Comparison of ENCODE assay signal across 9 mouse cellular contexts in genomic region chr10:79824413-79824812, GRCm38 (mm10). TPM values are rescaled to one million over a fixed set of nuclear protein-coding genes. Genes with fewer than 3 reads are reported as not detected.
DNase-seq lines count a peak whose midpoint lies in the region; ATAC-seq and TF ChIP-seq lines count a peak whose summit lies in the region.
"Had no signal": no experiment of that assay in that cellular context is flagged by ENCODE, and none has a peak within 500 bp of the region (broad histone marks: within the 10 kb centered on the region; RNA-seq: fewer than 3 reads in every experiment).

No protein-coding gene starts in this region.

- no peak for TF ChIP-seq CTCF in MEL (IDR thresholded peaks at IDR 0.05 in 2 of 3, conservative IDR thresholded peaks at IDR 0.05 in 1 of 3; ENCODE audit: control insufficient read depth in 1 of 3, insufficient read depth in 1 of 3, low read depth in 2 of 3, low read length in 3 of 3, poor library complexity in 1 of 3, severe bottlenecking in 1 of 3)

- H3K9ac ChIP-seq in MEL (ENCODE audit: control insufficient read depth, low read depth, low read length, poor library complexity, severe bottlenecking): no peak overlapping the region
- H3K9ac ChIP-seq in heart, embryonic 16.5 days (ENCODE audit: low read length): peak overlapping the region; percentile 39; the same call in 1 of the 2 replicates
- H3K9ac ChIP-seq: embryonic facial prominence, embryonic 15.5 days had no signal

- H3K9me3 ChIP-seq in heart, embryonic 10.5 days: no peaks in the 10 kb centered on the region
- no peaks in the 10 kb centered on the region for H3K9me3 ChIP-seq in MEL (replicated peaks; ENCODE audit: insufficient read depth, low read length)
- no peaks in the 10 kb centered on the region for H3K9me3 ChIP-seq in heart, embryonic 16.5 days (replicated peaks; ENCODE audit: control insufficient read depth, low read length)
- H3K9me3 ChIP-seq: embryonic facial prominence, embryonic 15.5 days had no signal

- no peak for DNase-seq in heart, embryonic 10.5 days (ENCODE audit: low spot score)
- DNase-seq in heart, postnatal 4 days: no peak
- peak; percentile 45 for DNase-seq in MEL (ENCODE audit: low read depth, low spot score)
- peak; percentile 42 for DNase-seq in lung, postnatal 14 days
- DNase-seq in urinary bladder, postnatal 10 days (ENCODE audit: low spot score): no peak
- no peak for DNase-seq in right cerebral cortex, postnatal 14 days

- H3K79me2 ChIP-seq in MEL (ENCODE audit: control insufficient read depth, insufficient read depth, low read length, poor library complexity): no peaks in the 10 kb centered on the region

- peaks cover 9% of the 10 kb centered on the region for H3K36me3 ChIP-seq in heart, embryonic 10.5 days
- H3K36me3 ChIP-seq in MEL (ENCODE audit: control insufficient read depth in 1 of 2, insufficient read depth in 2 of 2, low read length in 2 of 2): no peaks in the 10 kb centered on the region
- no peaks in the 10 kb centered on the region; the same call in 1 of the 2 replicates for H3K36me3 ChIP-seq in heart, embryonic 16.5 days (ENCODE audit: control insufficient read depth, insufficient read depth)

- no peak for TF ChIP-seq POLR2A in MEL (IDR thresholded peaks at IDR 0.05; ENCODE audit: control insufficient read depth in 1 of 2, insufficient read depth in 1 of 2, low read depth in 1 of 2, low read length in 2 of 2, poor library complexity in 1 of 2)

- H3K4me1 ChIP-seq in heart, embryonic 10.5 days: peaks cover 32% of the 10 kb centered on the region
- peaks cover 0 to 14% of the 10 kb centered on the region in 2 experiments; a peak in 2 of 4 replicates for H3K4me1 ChIP-seq in MEL (ENCODE audit: control insufficient read depth in 1 of 2, insufficient read depth in 2 of 2, low read length in 2 of 2)
- H3K4me1 ChIP-seq in heart, embryonic 16.5 days (ENCODE audit: control insufficient read depth, insufficient read depth, low read length): peaks cover 9% of the 10 kb centered on the region

- H3K4me3 ChIP-seq in heart, embryonic 10.5 days: no peak overlapping the region
- peak overlapping the region; percentile 31 to 59 for H3K4me3 ChIP-seq in MEL (ENCODE audit: control insufficient read depth in 1 of 2, insufficient read depth in 1 of 2, low read depth in 2 of 2, low read length in 2 of 2)
- H3K4me3 ChIP-seq in heart, embryonic 16.5 days (ENCODE audit: low read length): no peak overlapping the region; the same call in 1 of the 2 replicates
- H3K4me3 ChIP-seq: embryonic facial prominence, embryonic 15.5 days had no signal

- TF ChIP-seq EP300 in MEL (IDR thresholded peaks at IDR 0.05; ENCODE audit: low read depth in 1 of 2, low read length in 2 of 2): no peak

- 45% methylated on average over 6 of the region's 6 CpGs for WGBS in heart, embryonic 10.5 days
- WGBS in heart, embryonic 16.5 days: 37% methylated on average over 6 of the region's 6 CpGs

- peak; percentile 34 for ATAC-seq in heart, embryonic 16.5 days (replicated peaks; ENCODE audit: extremely low read depth, insufficient read depth, low FRiP score)
- no peak for ATAC-seq in CD4-positive, CD25-positive, alpha-beta regulatory T cell, adult 4 months

- H3K4me2 ChIP-seq in heart, embryonic 16.5 days (ENCODE audit: low read depth, low read length): peak overlapping the region; percentile 28
- H3K4me2 ChIP-seq: embryonic facial prominence, embryonic 15.5 days had no signal

- no peak for TF ChIP-seq RAD21 in MEL (IDR thresholded peaks at IDR 0.05; ENCODE audit: low read depth, low read length)

- H3K27me3 ChIP-seq in heart, embryonic 10.5 days (ENCODE audit: insufficient read depth, poor library complexity, severe bottlenecking): 0 out of 2 replicates have a peak, but pooled peaks cover 8% of the 10 kb centered on the region
- no peaks in the 10 kb centered on the region for H3K27me3 ChIP-seq in MEL (ENCODE audit: control insufficient read depth in 1 of 2, insufficient read depth in 2 of 2, low read length in 2 of 2)
- H3K27me3 ChIP-seq in heart, embryonic 16.5 days (ENCODE audit: control insufficient read depth, insufficient read depth, low read length): no peaks in the 10 kb centered on the region
- H3K27me3 ChIP-seq: embryonic facial prominence, embryonic 15.5 days had no signal

- peak overlapping the region; percentile 56; the same call in 1 of the 2 replicates for H3K27ac ChIP-seq in heart, embryonic 10.5 days
- H3K27ac ChIP-seq in MEL (ENCODE audit: control insufficient read depth, low read depth, low read length): no peak overlapping the region
- peak overlapping the region; percentile 62 for H3K27ac ChIP-seq in heart, embryonic 16.5 days (ENCODE audit: low read length)
- H3K27ac ChIP-seq: embryonic facial prominence, embryonic 15.5 days had no signal

TF ChIP-seq in MEL, 35 proteins besides CTCF, POLR2A, EP300 and RAD21:
- TF ChIP-seq MXI1 (IDR thresholded peaks at IDR 0.05; ENCODE audit: low read depth, low read length): 0 out of 2 replicates have a peak, but pooled peaks have one; percentile 35
- no peak for TF ChIP-seq ZKSCAN1 (IDR thresholded peaks at IDR 0.05; ENCODE audit: low read depth, low read length)
- TF ChIP-seq ETS1 (IDR thresholded peaks at IDR 0.05; ENCODE audit: low read depth, low read length): peak; percentile 57

RNA-seq across cellular contexts. Expression of gene Misp, which starts 3.6 kb away (rescaled TPM):
- polyA plus RNA-seq in heart, embryonic 10.5 days (2016; fragmentation: Nextera tagmentation; extraction: Ambion mirVana): 0.21 and 0.82 TPM in 2 replicates
- total RNA-seq in heart, postnatal 4 days (2021): under 1 TPM; 0.14 to 0.45 TPM
- total RNA-seq in MEL (2012; rRNA removed): not detected in 2 replicates
- not detected for polyA plus RNA-seq in MEL (2012; ENCODE audit: insufficient read depth in 1 of 2, insufficient read length in 2 of 2, low read depth in 1 of 2, low replicate concordance in 2 of 2, missing spikeins in 1 of 2)
- polyA plus RNA-seq in heart, embryonic 16.5 days (2015; fragmentation: Nextera tagmentation; extraction: Ambion mirVana): 1.8 and 1.9 TPM in 2 replicates
- under 1 TPM in 1 of 2 experiments, not detected in 1; 0.27 TPM for polyA plus RNA-seq in CD4-positive, CD25-positive, alpha-beta regulatory T cell, adult 4 months (2017; shearing (Covaris generic))

RNA-seq across cellular contexts. Expression of gene Ptbp1, which starts 29.8 kb away (rescaled TPM):
- polyA plus RNA-seq in heart, embryonic 10.5 days (2016; fragmentation: Nextera tagmentation; extraction: Ambion mirVana): 174 and 264 TPM in 2 replicates
- 100 to 1,000 TPM; 167 to 182 TPM for total RNA-seq in heart, postnatal 4 days (2021)
- 301 and 316 TPM in 2 replicates for total RNA-seq in MEL (2012; rRNA removed)
- polyA plus RNA-seq in MEL (2012; ENCODE audit: insufficient read depth in 1 of 2, insufficient read length in 2 of 2, low read depth in 1 of 2, low replicate concordance in 2 of 2, missing spikeins in 1 of 2): 100 to 1,000 TPM; 329 to 837 TPM
- polyA plus RNA-seq in heart, embryonic 16.5 days (2015; fragmentation: Nextera tagmentation; extraction: Ambion mirVana): 125 and 146 TPM in 2 replicates
- 100 to 1,000 TPM; 103 to 274 TPM for polyA plus RNA-seq in CD4-positive, CD25-positive, alpha-beta regulatory T cell, adult 4 months (2017; shearing (Covaris generic))

RNA-seq across cellular contexts. Expression of gene Palm, which starts 31.0 kb away (rescaled TPM):
- polyA plus RNA-seq in heart, embryonic 10.5 days (2016; fragmentation: Nextera tagmentation; extraction: Ambion mirVana): 80.7 and 83.1 TPM in 2 replicates
- total RNA-seq in heart, postnatal 4 days (2021): 10 to 100 TPM; 78.5 to 88.6 TPM
- 4.8 TPM in 2 replicates for total RNA-seq in MEL (2012; rRNA removed)
- 10 to 100 TPM in 1 of 2 experiments, not detected in 1; 15.5 TPM for polyA plus RNA-seq in MEL (2012; ENCODE audit: insufficient read depth in 1 of 2, insufficient read length in 2 of 2, low read depth in 1 of 2, low replicate concordance in 2 of 2, missing spikeins in 1 of 2)
- polyA plus RNA-seq in heart, embryonic 16.5 days (2015; fragmentation: Nextera tagmentation; extraction: Ambion mirVana): 59.6 and 67.6 TPM in 2 replicates
- under 1 TPM in 1 of 2 experiments, not detected in 1; 0.23 TPM for polyA plus RNA-seq in CD4-positive, CD25-positive, alpha-beta regulatory T cell, adult 4 months (2017; shearing (Covaris generic))

RNA-seq across cellular contexts. Expression of gene Prss57, which starts 33.7 kb away (rescaled TPM):
- polyA plus RNA-seq in heart, embryonic 10.5 days (2016; fragmentation: Nextera tagmentation; extraction: Ambion mirVana): not detected in 2 replicates
- not detected for total RNA-seq in heart, postnatal 4 days (2021)
- total RNA-seq in MEL (2012; rRNA removed): 0.39 and 0.50 TPM in 2 replicates
- polyA plus RNA-seq in MEL (2012; ENCODE audit: insufficient read depth in 1 of 2, insufficient read length in 2 of 2, low read depth in 1 of 2, low replicate concordance in 2 of 2, missing spikeins in 1 of 2): under 1 TPM in 1 of 2 experiments, not detected in 1; 0.70 TPM
- 2.9 and 7.9 TPM in 2 replicates for polyA plus RNA-seq in heart, embryonic 16.5 days (2015; fragmentation: Nextera tagmentation; extraction: Ambion mirVana)
- polyA plus RNA-seq in CD4-positive, CD25-positive, alpha-beta regulatory T cell, adult 4 months (2017; shearing (Covaris generic)): not detected
- polyA plus RNA-seq: embryonic facial prominence, embryonic 15.5 days had no signal

RNA-seq across cellular contexts. Expression of gene Fstl3, which starts 47.3 kb away (rescaled TPM):
- polyA plus RNA-seq in heart, embryonic 10.5 days (2016; fragmentation: Nextera tagmentation; extraction: Ambion mirVana): 7.9 and 8.0 TPM in 2 replicates
- 10 to 100 TPM; 10.3 TPM for total RNA-seq in heart, postnatal 4 days (2021)
- 2.2 and 4.3 TPM in 2 replicates for total RNA-seq in MEL (2012; rRNA removed)
- polyA plus RNA-seq in MEL (2012; ENCODE audit: insufficient read depth in 1 of 2, insufficient read length in 2 of 2, low read depth in 1 of 2, low replicate concordance in 2 of 2, missing spikeins in 1 of 2): 1 to 10 TPM in 1 of 2 experiments, not detected in 1; 7.1 TPM
- polyA plus RNA-seq in heart, embryonic 16.5 days (2015; fragmentation: Nextera tagmentation; extraction: Ambion mirVana): 22.6 and 26.7 TPM in 2 replicates
- polyA plus RNA-seq in CD4-positive, CD25-positive, alpha-beta regulatory T cell, adult 4 months (2017; shearing (Covaris generic)): under 1 TPM in 1 of 2 experiments, not detected in 1; 0.53 TPM

Comparison
In these comparisons a context has a peak if more than half of its experiments do, and no peak if none do; other contexts are left out.
1. DNase-seq: peak in MEL (single experiment) and lung, postnatal 14 days (single experiment); none in heart, embryonic 10.5 days (single experiment), heart, postnatal 4 days (single experiment), urinary bladder, postnatal 10 days (single experiment) and right cerebral cortex, postnatal 14 days (single experiment).
2. H3K4me3 ChIP-seq: peak in MEL (2 of 2); none in heart, embryonic 10.5 days (single experiment) and heart, embryonic 16.5 days (single experiment).